Mouse (Mus musculus) common myeloid progenitor, adult 5-6 weeks (primary cell): Measurements from ENCODE around the gene Eya2. TPM values are rescaled to one million over a fixed set of nuclear protein-coding genes. Genes with fewer than 3 reads are reported as not detected.

Experiments used
- ATAC-seq: replicated peaks from 2 replicates; pipeline ENCODE4 v1.8.0; 2016; ENCODE audit warnings: low read depth, mild to moderate bottlenecking, moderate TSS enrichment, inconsistent platforms; ENCODE audit not compliant: poor library complexity, severe bottlenecking
- total RNA-seq: library from RNA; stranded (forward); fragments of 200-1000, 187-1606 nt; gene quantifications from 2 replicates; pipeline ENCODE4 v1.2.3, GENCODE M21; 2017

Eya2 gene
- total RNA-seq, 1 experiment from 2014 or later = 15.0 TPM

DNA sequence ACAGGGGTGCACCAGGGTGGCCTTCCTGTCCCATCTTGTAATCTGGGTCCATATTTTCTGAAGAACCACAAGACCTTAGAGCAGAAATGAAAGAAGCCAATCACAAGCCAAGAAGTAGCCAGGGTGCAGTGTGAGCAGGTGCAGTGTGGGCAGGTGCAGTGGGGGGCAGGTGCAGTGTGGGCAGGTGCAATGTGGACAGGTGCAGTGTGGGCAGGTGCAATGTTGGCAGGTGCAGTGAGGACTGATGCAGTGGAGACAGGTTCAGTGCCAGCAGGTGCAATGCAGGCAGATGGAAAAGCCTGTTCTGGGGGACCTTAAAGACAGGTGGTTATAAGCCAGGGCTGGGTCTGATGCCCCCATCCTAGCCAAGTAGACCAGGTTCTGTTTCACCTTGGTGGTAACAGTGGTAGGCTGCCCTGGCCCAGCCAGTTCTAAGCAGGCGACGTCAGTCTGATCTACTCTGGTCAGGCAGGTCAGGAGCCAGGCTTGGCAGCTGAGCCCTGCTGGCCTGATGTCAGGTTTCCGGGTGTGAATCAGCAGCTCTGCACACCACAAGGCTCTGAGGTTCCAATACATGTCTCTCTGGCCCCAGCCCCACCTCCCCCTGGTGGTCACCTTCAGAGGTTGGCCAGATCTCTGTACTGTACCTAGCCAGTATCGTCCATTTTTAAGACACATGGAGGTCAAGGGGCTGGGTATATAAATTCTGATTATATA, 98.3 kb downstream of the Eya2 start:
- peak; percentile 98 for ATAC-seq

DNA sequence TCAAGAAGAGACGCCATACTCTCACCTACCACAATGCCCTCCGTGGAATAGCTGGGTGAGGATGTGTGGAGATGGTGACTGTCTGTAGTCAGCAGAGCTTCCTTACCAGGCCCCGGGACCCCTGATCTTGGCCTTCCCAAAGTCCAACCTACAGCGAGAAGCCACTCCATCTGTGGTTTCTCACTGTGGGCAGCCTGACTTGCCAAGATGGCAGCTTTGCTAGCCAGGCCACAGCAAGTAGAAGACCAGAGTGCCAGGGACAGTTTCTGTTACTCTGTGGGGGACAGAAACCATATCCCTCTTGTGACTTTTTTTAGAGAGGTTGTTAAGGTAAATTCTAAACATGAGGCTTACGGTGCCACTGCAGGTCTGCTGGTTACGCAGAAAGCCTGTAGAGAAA, 99.9 kb downstream of the Eya2 start:
- no peak for ATAC-seq

- no peak for ATAC-seq
Measured at GRCm38 (mm10) chr2:165700252-165700908, 105.5 kb downstream of the Eya2 start.

DNA sequence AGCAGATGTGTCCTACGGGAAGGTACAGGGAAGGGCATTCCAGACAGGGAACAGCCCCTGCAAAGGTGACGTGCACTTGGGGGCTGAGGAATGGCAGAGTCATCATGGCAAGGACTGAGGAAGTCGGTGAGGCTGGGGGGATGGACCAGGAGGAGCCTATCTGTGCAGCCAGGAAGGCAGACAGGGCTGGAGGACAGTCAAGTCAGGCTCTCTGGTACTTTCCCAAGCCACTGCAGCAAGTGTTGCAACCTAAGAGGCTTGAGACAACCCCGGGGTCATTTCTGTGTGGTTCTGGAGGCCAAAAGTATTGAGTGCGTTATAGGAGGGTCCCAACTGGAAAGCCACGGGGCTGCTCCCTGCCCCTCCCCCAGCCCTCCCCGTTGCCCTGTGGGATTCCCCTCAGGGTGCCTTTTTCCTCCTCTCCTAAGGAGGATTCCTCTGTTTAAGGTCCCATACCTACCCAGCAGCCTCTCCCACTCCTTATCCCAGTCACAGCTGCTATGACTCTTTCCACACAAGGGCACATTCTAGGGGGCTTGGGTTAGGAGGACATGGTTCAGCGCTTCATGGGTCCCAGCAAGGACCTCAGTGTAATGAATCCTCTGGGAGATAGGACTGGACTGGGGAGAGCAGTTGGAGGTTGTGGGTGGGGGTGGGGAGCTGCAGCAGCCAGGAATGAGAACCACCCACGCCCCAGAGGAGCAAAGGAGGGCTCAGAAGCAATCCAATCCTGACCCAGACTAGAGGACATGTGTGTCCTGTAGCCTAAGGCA, 108.4 kb downstream of the Eya2 start:
- ATAC-seq = no peak

- peak; percentile 70 for ATAC-seq
Measured at GRCm38 (mm10) chr2:165708266-165708665, 113.4 kb downstream of the Eya2 start.

DNA sequence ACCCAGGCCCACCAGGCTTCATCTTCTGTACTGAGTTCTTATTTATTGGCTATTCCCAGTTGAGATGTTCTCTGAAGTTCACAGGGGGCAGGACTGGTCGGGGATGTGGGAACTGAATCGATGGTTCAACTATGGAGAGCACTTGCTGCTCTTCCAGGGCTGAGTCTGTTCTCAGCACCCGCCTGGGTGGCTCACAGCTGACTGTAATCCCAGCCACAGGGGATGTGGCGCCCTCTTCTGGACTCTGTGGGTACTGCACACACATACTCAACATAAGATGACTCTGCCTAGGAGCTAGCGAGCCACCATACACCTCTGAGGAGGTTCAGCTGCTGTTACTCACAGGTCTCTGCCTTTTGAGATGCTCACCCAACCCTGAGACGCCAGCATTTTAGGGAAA, 121.9 kb downstream of the Eya2 start:
- ATAC-seq = no peak

GRCm38 (mm10) chr2:165717182-165718176, 122.6 kb downstream of the Eya2 start:
- ATAC-seq = no peak

- ATAC-seq = no peak
Measured at GRCm38 (mm10) chr2:165719382-165719781, 124.5 kb downstream of the Eya2 start.

GRCm38 (mm10) chr2:165721941-165722340, 127.1 kb downstream of the Eya2 start:
- ATAC-seq = no peak

DNA sequence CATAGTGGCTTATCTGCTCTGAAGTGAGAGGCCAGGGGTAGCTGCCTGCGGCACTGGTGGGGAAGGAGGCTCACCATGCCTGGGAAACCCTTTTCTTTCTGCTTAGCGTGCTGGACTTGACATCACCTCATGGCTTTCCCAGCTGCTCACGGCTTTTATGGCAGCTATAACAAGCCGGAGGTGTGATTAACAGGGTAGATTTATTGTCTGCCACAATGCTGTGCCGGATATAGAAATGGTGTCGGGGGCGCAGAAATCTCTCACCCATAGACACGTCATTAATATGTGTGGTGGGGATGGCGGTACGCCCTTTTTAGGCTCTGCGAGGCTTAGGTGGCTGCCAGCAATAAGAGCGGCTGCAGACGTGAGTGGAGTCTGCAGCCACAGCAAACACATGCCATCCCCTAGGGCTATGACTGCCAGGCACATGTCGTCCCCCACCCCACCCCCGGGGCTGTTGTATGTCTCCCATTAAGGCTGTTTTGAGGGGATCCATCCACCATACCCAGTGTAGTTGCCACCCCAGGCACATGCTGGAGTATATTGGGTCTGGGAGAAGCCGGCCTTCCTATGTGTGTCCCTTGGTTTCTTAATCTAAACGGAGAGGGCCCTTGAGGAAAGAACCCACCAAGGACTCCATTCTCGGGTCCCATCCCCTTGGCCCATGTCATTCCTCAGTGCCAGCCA, 137.9 kb downstream of the Eya2 start:
- no peak for ATAC-seq

GRCm38 (mm10) chr2:165733701-165734100, 138.9 kb downstream of the Eya2 start:
- ATAC-seq = no peak

DNA sequence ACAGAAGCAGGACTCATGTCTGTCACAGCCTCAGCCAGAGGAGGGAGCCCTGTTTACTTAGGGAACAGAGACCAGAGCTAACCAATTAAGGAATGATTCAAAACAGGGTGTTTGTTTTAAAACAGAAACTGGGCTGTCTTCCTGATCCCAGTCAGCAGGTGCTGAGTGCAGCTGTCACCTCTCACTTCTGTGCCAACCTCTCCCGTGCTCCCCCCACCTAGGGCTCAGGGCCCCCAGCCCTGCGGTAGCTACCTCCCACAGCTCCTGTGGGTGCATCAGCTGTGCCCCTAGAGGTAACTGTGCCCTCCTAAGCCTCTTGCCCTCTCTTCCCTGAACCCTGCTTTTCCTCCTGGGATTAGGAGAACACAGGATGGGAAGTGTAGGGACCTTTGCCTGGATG, 141.5 kb downstream of the Eya2 start:
- no peak for ATAC-seq

- no peak for ATAC-seq
Measured at GRCm38 (mm10) chr2:165740381-165740780, 145.5 kb downstream of the Eya2 start.

- no peak for ATAC-seq
Measured at GRCm38 (mm10) chr2:165740982-165741381, 146.2 kb downstream of the Eya2 start.

- ATAC-seq = no peak
Measured at GRCm38 (mm10) chr2:165741526-165742050, 146.8 kb downstream of the Eya2 start.

DNA sequence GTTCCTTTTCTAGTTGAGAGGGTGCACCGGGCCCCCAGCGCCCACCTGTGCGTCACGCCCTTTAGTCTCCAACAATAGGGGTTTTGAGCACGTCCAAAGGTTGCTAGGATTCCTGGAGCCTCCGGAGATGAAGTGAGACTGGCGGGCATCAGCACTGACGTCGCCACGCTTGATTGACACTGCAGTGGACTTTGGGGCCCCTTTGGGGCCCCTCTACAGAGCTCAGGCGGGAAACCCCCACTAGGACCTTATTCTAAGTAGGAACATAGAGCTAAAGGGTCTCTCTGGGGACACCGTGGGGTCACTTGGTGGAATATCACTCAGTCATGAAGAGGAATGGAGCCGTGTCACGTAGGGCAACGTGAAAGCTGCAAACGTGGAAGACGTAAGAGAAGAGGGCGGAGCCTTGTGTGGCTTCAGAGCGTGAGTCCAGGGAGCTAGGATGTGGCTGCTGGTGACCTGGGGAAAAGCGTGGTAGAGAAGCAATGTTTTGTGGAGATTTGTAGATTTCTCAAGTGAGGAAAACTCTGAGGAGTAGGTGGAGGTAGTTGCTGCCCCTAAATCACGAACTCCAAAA, 147.5 kb downstream of the Eya2 start:
- ATAC-seq = no peak

DNA sequence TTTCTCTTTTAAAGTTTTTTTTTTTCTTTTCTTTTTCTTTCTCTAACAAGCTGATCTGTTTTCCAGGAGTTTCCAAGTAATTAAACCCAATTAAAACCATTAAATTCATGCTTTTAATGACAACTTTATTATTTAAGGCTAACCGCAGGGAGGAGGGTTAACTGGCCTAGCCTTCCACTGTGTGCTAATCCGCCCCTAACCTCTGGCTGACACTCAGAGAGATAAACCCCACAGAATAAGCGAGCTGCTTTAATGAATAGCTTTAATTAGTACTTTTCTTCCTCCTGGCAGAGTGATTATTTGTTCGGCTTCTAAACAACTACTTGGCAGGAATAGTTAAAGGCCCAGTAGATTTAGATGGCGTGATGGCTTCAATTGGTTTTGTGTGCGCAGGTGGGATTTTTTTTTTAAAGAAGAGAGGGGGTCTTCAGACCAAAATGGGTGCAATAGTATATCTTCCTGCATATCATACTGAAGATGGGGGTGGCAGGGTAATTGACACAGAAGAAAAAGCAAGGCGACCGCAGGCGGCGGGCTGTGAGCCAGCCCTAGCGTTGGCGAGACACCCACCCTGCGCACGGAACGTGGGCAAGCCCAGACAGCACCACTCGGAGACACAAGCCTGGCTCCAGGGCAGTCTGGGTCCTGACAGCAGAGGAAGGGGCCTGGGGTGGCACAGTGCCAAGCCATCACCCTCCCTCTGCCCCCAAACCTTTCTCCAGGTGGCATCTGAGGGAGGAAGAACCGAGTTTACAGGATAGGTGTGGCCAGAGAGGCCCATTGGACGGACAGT, 150.7 kb downstream of the Eya2 start:
- no peak for ATAC-seq

GRCm38 (mm10) chr2:165747975-165748374, 153.1 kb downstream of the Eya2 start:
- no peak for ATAC-seq
